Mouse (Mus musculus) myocyte (in vitro differentiated cells): ENCODE measurements around the gene Sox5. TPM values are rescaled to one million over a fixed set of nuclear protein-coding genes. Genes with fewer than 3 reads are reported as not detected.

Experiments used
- H3K27me3 ChIP-seq: one replicate; pipeline ENCODE4 v1.6.1; 2011; ENCODE audit not compliant: control insufficient read depth, insufficient read depth, insufficient read length
- H3K36me3 ChIP-seq: one replicate; pipeline ENCODE4 v1.6.1; 2011; ENCODE audit not compliant: control insufficient read depth, insufficient read depth
- H3K4me2 ChIP-seq: one replicate; pipeline ENCODE4 v1.6.1; 2011; ENCODE audit warnings: low read depth, control low read depth
- H3K4me3 ChIP-seq: one replicate; pipeline ENCODE4 v1.5.1; 2011; ENCODE audit warnings: mild to moderate bottlenecking, control low read depth, moderate library complexity
- H3K79me2 ChIP-seq: one replicate; pipeline ENCODE4 v1.6.1; 2011; ENCODE audit not compliant: control insufficient read depth, insufficient read depth
- H3ac ChIP-seq: one replicate; pipeline ENCODE4 v1.6.1; 2011; ENCODE audit not compliant: control insufficient read depth, insufficient read length
- CEBPB ChIP-seq: IDR thresholded peaks from 2 replicates; pipeline ENCODE4 v1.6.1; 2011; ENCODE audit warnings: mild to moderate bottlenecking, moderate library complexity; ENCODE audit not compliant: poor library complexity, insufficient read depth, severe bottlenecking
- E2F4 ChIP-seq: IDR thresholded peaks from one replicate; pipeline ENCODE4 v1.6.1; 2011; ENCODE audit warnings: mild to moderate bottlenecking, control low read depth, moderate library complexity; ENCODE audit not compliant: insufficient read depth
- MAX ChIP-seq: IDR thresholded peaks from one replicate; pipeline ENCODE4 v1.6.1; 2011; ENCODE audit warnings: low read depth, mild to moderate bottlenecking, control low read depth
- MYOD1 ChIP-seq, 3 experiments: IDR thresholded peaks; one replicate each; pipeline ENCODE4 v1.6.1; 2011; ENCODE audit warnings: control low read depth in 2 of 3, low read depth in 2 of 3, mild to moderate bottlenecking in 2 of 3, moderate library complexity in 1 of 3; ENCODE audit not compliant: insufficient read length in 2 of 3, control insufficient read depth in 1 of 3
- MYOG ChIP-seq, 3 experiments: IDR thresholded peaks; one replicate each; pipeline ENCODE4 v1.6.1; 2011; ENCODE audit warnings: control low read depth in 2 of 3, low read depth in 2 of 3, mild to moderate bottlenecking in 2 of 3; ENCODE audit not compliant: insufficient read length in 2 of 3, control insufficient read depth in 1 of 3, insufficient read depth in 1 of 3
- POLR2A ChIP-seq: IDR thresholded peaks from one replicate; pipeline ENCODE4 v1.6.1; 2011; ENCODE audit warnings: low read depth, mild to moderate bottlenecking, control low read depth, moderate library complexity; ENCODE audit not compliant: insufficient read length
- POLR2AphosphoS2 ChIP-seq: IDR thresholded peaks from one replicate; pipeline ENCODE4 v1.6.1; 2011; ENCODE audit warnings: low read depth, control low read depth; ENCODE audit not compliant: insufficient read length
- REST ChIP-seq: IDR thresholded peaks from one replicate; pipeline ENCODE4 v1.6.1; 2011; ENCODE audit warnings: mild to moderate bottlenecking, control low read depth, moderate library complexity; ENCODE audit not compliant: insufficient read depth, insufficient read length
- SRF ChIP-seq: IDR thresholded peaks from one replicate; pipeline ENCODE4 v1.6.1; 2011; ENCODE audit warnings: low read depth; ENCODE audit not compliant: control insufficient read depth, insufficient read length
- TCF12 ChIP-seq: IDR thresholded peaks from one replicate; pipeline ENCODE4 v1.6.1; 2011; ENCODE audit warnings: mild to moderate bottlenecking, control low read depth; ENCODE audit not compliant: poor library complexity, insufficient read depth, severe bottlenecking
- TCF3 ChIP-seq: IDR thresholded peaks from one replicate; pipeline ENCODE4 v1.6.1; 2011; ENCODE audit warnings: low read depth, control low read depth; ENCODE audit not compliant: insufficient read length
- USF1 ChIP-seq: IDR thresholded peaks from one replicate; pipeline ENCODE4 v1.6.1; 2011; ENCODE audit warnings: low read depth, mild to moderate bottlenecking, control low read depth, moderate library complexity
- polyA plus RNA-seq: library from polyadenylated mRNA; unstranded; fragments of >200 nt; fragmentation: generic; extraction: Trizol; gene quantifications from one replicate; pipeline ENCODE4 v1.2.1, GENCODE M21; 2012; ENCODE audit warnings: missing spikeins

Gene Sox5
- polyA plus RNA-seq, 1 experiment = 0.50 TPM

GRCm38 (mm10) chr6:144169791-144170190 lies 612.0 kb downstream of the Sox5 start:
- no peaks in the 10 kb centered on the region for H3K79me2 ChIP-seq
- no peak for TF ChIP-seq TCF3
- TF ChIP-seq TCF12 = no peak
- no peak for TF ChIP-seq CEBPB
- TF ChIP-seq USF1 = no peak
- no peak for TF ChIP-seq REST
- TF ChIP-seq SRF = no peak
- TF ChIP-seq E2F4 = no peak
- TF ChIP-seq MYOG (IDR thresholded peaks at IDR 0.05; ENCODE audit: control insufficient read depth in 1 of 3, insufficient read depth in 1 of 3, insufficient read length in 2 of 3, low read depth in 2 of 3) = no peak
- no peak for TF ChIP-seq POLR2AphosphoS2
- no peak for TF ChIP-seq MYOD1 (IDR thresholded peaks at IDR 0.05; ENCODE audit: control insufficient read depth in 1 of 3, insufficient read length in 2 of 3, low read depth in 2 of 3)
- TF ChIP-seq POLR2A = no peak
- H3K36me3 ChIP-seq = no peaks in the 10 kb centered on the region

GRCm38 (mm10) chr6:144168696-144169476 lies 612.9 kb downstream of the Sox5 start:
- Histone ChIP-seq H3K27me3 (no peaks in the 10 kb centered on the region), H3K4me3 (no peak overlapping the region), H3K79me2 (no peaks in the 10 kb centered on the region), H3ac (no peak overlapping the region), H3K36me3 (no peaks in the 10 kb centered on the region), H3K4me2 (no peak overlapping the region)
- TF ChIP-seq POLR2A (no peak), E2F4 (no peak), MAX (no peak), MYOD1 (IDR thresholded peaks at IDR 0.05; ENCODE audit: control insufficient read depth in 1 of 3, insufficient read length in 2 of 3, low read depth in 2 of 3) (no peak), USF1 (no peak), TCF12 (no peak), REST (no peak)

More at GRCm38 (mm10) chr6:144169791-144170190, 612.0 kb downstream of the Sox5 start:
- Histone ChIP-seq H3K4me3 (no peak overlapping the region), H3ac (no peak overlapping the region), H3K4me2 (no peak overlapping the region), H3K27me3 (no peaks in the 10 kb centered on the region)

GRCm38 (mm10) chr6:144167058-144167457 lies 614.7 kb downstream of the Sox5 start:
- Histone ChIP-seq H3K36me3 (no peaks in the 10 kb centered on the region), H3K4me2 (no peak overlapping the region), H3ac (no peak overlapping the region), H3K4me3 (no peak overlapping the region), H3K79me2 (no peaks in the 10 kb centered on the region), H3K27me3 (no peaks in the 10 kb centered on the region)
- TF ChIP-seq TCF12 = no peak
- no peak for TF ChIP-seq MYOD1 (IDR thresholded peaks at IDR 0.05; ENCODE audit: control insufficient read depth in 1 of 3, insufficient read length in 2 of 3, low read depth in 2 of 3)
- TF ChIP-seq CEBPB = no peak
- TF ChIP-seq REST = no peak
- no peak for TF ChIP-seq TCF3
- TF ChIP-seq E2F4 = no peak
- TF ChIP-seq MAX = no peak
- TF ChIP-seq MYOG (IDR thresholded peaks at IDR 0.05; ENCODE audit: control insufficient read depth in 1 of 3, insufficient read depth in 1 of 3, insufficient read length in 2 of 3, low read depth in 2 of 3) = no peak
- TF ChIP-seq POLR2A = no peak
- no peak for TF ChIP-seq POLR2AphosphoS2
- TF ChIP-seq USF1 = no peak
- no peak for TF ChIP-seq SRF

GRCm38 (mm10) chr6:144166651-144167050 lies 615.1 kb downstream of the Sox5 start:
- H3K4me2 ChIP-seq = peak overlapping the region; percentile 52
- H3ac ChIP-seq = no peak overlapping the region
- H3K79me2 ChIP-seq = no peaks in the 10 kb centered on the region

More at GRCm38 (mm10) chr6:144166651-144167050, 615.1 kb downstream of the Sox5 start:
- Histone ChIP-seq H3K4me3 (no peak overlapping the region), H3K36me3 (no peaks in the 10 kb centered on the region), H3K27me3 (no peaks in the 10 kb centered on the region)
- no peak for TF ChIP-seq TCF3
- no peak for TF ChIP-seq USF1
- no peak for TF ChIP-seq MYOD1 (IDR thresholded peaks at IDR 0.05; ENCODE audit: control insufficient read depth in 1 of 3, insufficient read length in 2 of 3, low read depth in 2 of 3)
- no peak for TF ChIP-seq MAX
- no peak for TF ChIP-seq E2F4
- no peak for TF ChIP-seq POLR2AphosphoS2
- TF ChIP-seq SRF = no peak
- TF ChIP-seq POLR2A = no peak
- no peak for TF ChIP-seq MYOG (IDR thresholded peaks at IDR 0.05; ENCODE audit: control insufficient read depth in 1 of 3, insufficient read depth in 1 of 3, insufficient read length in 2 of 3, low read depth in 2 of 3)
- no peak for TF ChIP-seq CEBPB
- TF ChIP-seq REST = no peak
- TF ChIP-seq TCF12 = no peak
